Mouse (Mus musculus) spleen, adult 2 months (tissue): Measurements from ENCODE around the gene Ccsap. TPM values are rescaled to one million over a fixed set of nuclear protein-coding genes. Genes with fewer than 3 reads are reported as not detected.

Experiments
- DNase-seq, 2 experiments: peaks; one replicate each; pipeline versions ENCODE4 v3.0.0 to v3.0.0-alpha.2; 2012 to 2021; ENCODE audit warnings: low spot score in 2 of 2, low read depth in 1 of 2
- H3K27ac ChIP-seq: fragments of 200-500 bp; 2 replicates; pipeline ENCODE4 v1.5.1; 2012; ENCODE audit warnings: low read length, inconsistent platforms; ENCODE audit not compliant: insufficient read depth
- H3K27me3 ChIP-seq: fragments of 200-500 bp; 2 replicates; pipeline ENCODE4 v1.6.1; 2012; ENCODE audit warnings: mild to moderate bottlenecking, moderate library complexity, low read length, inconsistent platforms; ENCODE audit not compliant: control insufficient read depth, insufficient read depth
- H3K36me3 ChIP-seq: fragments of 200-500 bp; 2 replicates; pipeline ENCODE4 v1.6.1; 2012; ENCODE audit warnings: mild to moderate bottlenecking, low read length, inconsistent platforms; ENCODE audit not compliant: control insufficient read depth, insufficient read depth
- H3K4me1 ChIP-seq: fragments of 200-500 bp; 2 replicates; pipeline ENCODE4 v1.6.1; 2011; ENCODE audit warnings: inconsistent platforms; ENCODE audit not compliant: control insufficient read depth, insufficient read depth, insufficient read length
- H3K4me3 ChIP-seq: fragments of 200-500 bp; 2 replicates; pipeline ENCODE4 v1.5.1; 2011; ENCODE audit warnings: mild to moderate bottlenecking, inconsistent platforms; ENCODE audit not compliant: insufficient read depth, insufficient read length; ENCODE audit errors: extremely low read depth
- CTCF ChIP-seq: fragments of 200-500 bp; IDR thresholded peaks from 2 replicates; pipeline ENCODE4 v1.5.1; 2011; ENCODE audit warnings: mild to moderate bottlenecking, inconsistent platforms; ENCODE audit not compliant: insufficient read depth, insufficient read length, insufficient replicate concordance; ENCODE audit errors: extremely low read depth
- POLR2A ChIP-seq: fragments of 200-500 bp; IDR thresholded peaks from 2 replicates; pipeline ENCODE4 v1.6.1; 2011; ENCODE audit warnings: low read depth, low read length, inconsistent platforms
- WGBS: fragments of 180-500 bp; shearing (Covaris S2); methylation state at CpG from one replicate; pipeline ENCODE4 v1.1.7; 2018; 5-methylcytosine and 5-hydroxymethylcytosine counted together
- polyA plus RNA-seq: library from polyadenylated mRNA; depleted of rRNA; stranded (reverse); fragments of >200 nt; gene quantifications from 2 replicates; pipeline ENCODE4 v1.2.3, GENCODE M21; 2012

Gene Ccsap
- polyA plus RNA-seq, 1 experiment, result 1.8 TPM

- Histone ChIP-seq H3K27ac (no peak overlapping the region), H3K4me1 (no peaks in the 10 kb centered on the region), H3K27me3 (peaks cover 10% of the 10 kb centered on the region), H3K4me3 (no peak overlapping the region), H3K36me3 (no peaks in the 10 kb centered on the region)
- WGBS, result 81% methylated on average over 4 of the region's 4 CpGs
- DNase-seq, result no peak
- no peak for TF ChIP-seq POLR2A
- no peak for TF ChIP-seq CTCF
Observed at GRCm38 (mm10) chr8:123889797-123890196, 29.8 kb upstream of the Ccsap start.

GRCm38 (mm10) chr8:123887956-123888355, 27.9 kb upstream of the Ccsap start:
- H3K27ac ChIP-seq, result no peak overlapping the region

GRCm38 (mm10) chr8:123887163-123887562, 27.2 kb upstream of the Ccsap start:
- no peaks in the 10 kb centered on the region for H3K36me3 ChIP-seq
- no peak overlapping the region for H3K4me3 ChIP-seq
- TF ChIP-seq CTCF (no peak), POLR2A (no peak)
- 91% methylated on average over 4 of the region's 4 CpGs for WGBS
- H3K27me3 ChIP-seq, result peaks cover 2% of the 10 kb centered on the region
- no peaks in the 10 kb centered on the region for H3K4me1 ChIP-seq
- DNase-seq, result no peak
- H3K27ac ChIP-seq, result no peak overlapping the region

More at GRCm38 (mm10) chr8:123887956-123888355, 27.9 kb upstream of the Ccsap start:
- H3K4me1 ChIP-seq, result no peaks in the 10 kb centered on the region
- H3K36me3 ChIP-seq, result no peaks in the 10 kb centered on the region
- H3K4me3 ChIP-seq, result no peak overlapping the region
- TF ChIP-seq POLR2A (no peak), CTCF (no peak)
- DNase-seq, result no peak
- 81% methylated on average over 2 of the region's 2 CpGs for WGBS
- peaks cover 5% of the 10 kb centered on the region for H3K27me3 ChIP-seq

- Histone ChIP-seq H3K36me3 (no peaks in the 10 kb centered on the region), H3K27me3 (peaks cover 2% of the 10 kb centered on the region; the same call in 1 of the 2 replicates), H3K27ac (no peak overlapping the region), H3K4me1 (no peaks in the 10 kb centered on the region), H3K4me3 (no peak overlapping the region)
- WGBS, result 7% methylated on average over 13 of the region's 14 CpGs
- no peak for DNase-seq
- TF ChIP-seq CTCF (no peak), POLR2A (no peak)
Observed at GRCm38 (mm10) chr8:123884721-123885565, 24.9 kb upstream of the Ccsap start.

- TF ChIP-seq CTCF (no peak), POLR2A (no peak)
- H3K27ac ChIP-seq, result no peak overlapping the region
Observed at GRCm38 (mm10) chr8:123883094-123883493, 23.1 kb upstream of the Ccsap start.

GRCm38 (mm10) chr8:123882412-123882811, 22.4 kb upstream of the Ccsap start:
- no peaks in the 10 kb centered on the region for H3K4me1 ChIP-seq
- TF ChIP-seq CTCF, result no peak
- TF ChIP-seq POLR2A, result no peak
- DNase-seq, result no peak
- H3K27ac ChIP-seq, result no peak overlapping the region
- H3K4me3 ChIP-seq, result no peak overlapping the region
- H3K36me3 ChIP-seq, result no peaks in the 10 kb centered on the region
- 26% methylated on average over 2 of the region's 2 CpGs for WGBS
- H3K27me3 ChIP-seq, result peaks cover 2% of the 10 kb centered on the region; the same call in 1 of the 2 replicates

More at GRCm38 (mm10) chr8:123883094-123883493, 23.1 kb upstream of the Ccsap start:
- WGBS, result 87% methylated on average over 4 of the region's 4 CpGs
- DNase-seq, result no peak
- H3K4me1 ChIP-seq, result no peaks in the 10 kb centered on the region
- no peak overlapping the region for H3K4me3 ChIP-seq
- no peaks in the 10 kb centered on the region for H3K36me3 ChIP-seq
- peaks cover 2% of the 10 kb centered on the region; the same call in 1 of the 2 replicates for H3K27me3 ChIP-seq

GRCm38 (mm10) chr8:123880821-123881350, 20.9 kb upstream of the Ccsap start:
- Histone ChIP-seq H3K4me1 (no peaks in the 10 kb centered on the region), H3K27me3 (no peaks in the 10 kb centered on the region), H3K4me3 (no peak overlapping the region), H3K36me3 (no peaks in the 10 kb centered on the region), H3K27ac (no peak overlapping the region)
- 66% methylated on average over 4 of the region's 4 CpGs for WGBS
- no peak for DNase-seq
- no peak for TF ChIP-seq CTCF
- TF ChIP-seq POLR2A, result no peak
